Mouse (Mus musculus) effector memory CD4-positive, alpha-beta T cell, adult 5 months (primary cell): ENCODE data around the gene Hoxa3. TPM values are rescaled to one million over a fixed set of nuclear protein-coding genes. Genes with fewer than 3 reads are reported as not detected.

Experiments used
- polyA plus RNA-seq: library from polyadenylated mRNA; unstranded; fragments of 100-300 nt; shearing (Covaris generic); gene quantifications from one replicate; pipeline ENCODE4 v1.2.1, GENCODE M21; 2017

Hoxa3 gene
- not detected for polyA plus RNA-seq

DNA sequence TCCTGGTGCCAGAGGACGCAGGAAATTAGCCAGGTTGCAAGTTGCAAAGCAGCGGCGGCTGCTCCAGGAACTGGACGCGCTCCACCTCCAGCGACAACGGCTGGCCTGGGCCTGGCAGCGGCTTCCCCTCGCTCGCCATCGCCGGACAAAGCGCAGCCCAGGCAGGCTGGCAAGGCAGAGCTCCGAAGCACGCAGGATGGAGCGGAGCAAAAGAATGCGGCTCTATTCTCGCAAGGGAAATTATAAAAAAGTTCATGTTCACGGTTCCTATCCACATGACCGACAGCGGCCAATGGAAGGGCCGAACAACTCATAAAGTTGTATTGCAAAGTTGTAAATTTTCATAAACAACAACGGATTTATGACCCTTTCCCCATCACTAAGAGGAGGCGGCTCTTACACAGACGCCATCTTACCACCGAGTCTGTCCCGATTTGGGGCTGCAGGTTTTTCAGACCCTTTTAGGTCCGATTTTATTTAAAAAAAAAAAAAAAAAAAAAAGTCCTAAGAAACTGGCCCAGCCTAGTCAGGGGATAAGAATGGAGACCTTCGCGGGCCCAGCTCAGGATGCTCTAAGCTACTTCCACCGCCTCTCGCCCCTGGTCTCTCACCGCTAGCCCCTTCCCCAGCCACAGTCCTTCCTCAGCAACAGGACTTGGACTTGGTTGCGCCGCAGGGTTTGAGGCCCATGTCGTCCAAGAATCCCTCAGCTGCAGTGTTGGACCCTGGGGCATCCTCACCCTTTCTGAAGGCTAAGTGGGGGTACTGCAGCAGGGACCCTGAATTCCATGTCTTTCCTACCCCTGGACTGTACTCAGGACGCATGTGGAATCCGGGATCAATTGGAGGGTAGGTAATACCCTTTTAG is at the start of gene Hoxa3, which contains the start of gene Gm28308:
TSS of gene Hoxa3 (minus strand) at position 218 of the 868 bp plus-strand sequence.
TSS of gene Gm28308 (minus strand) at position 221 of the 868 bp plus-strand sequence.

DNA sequence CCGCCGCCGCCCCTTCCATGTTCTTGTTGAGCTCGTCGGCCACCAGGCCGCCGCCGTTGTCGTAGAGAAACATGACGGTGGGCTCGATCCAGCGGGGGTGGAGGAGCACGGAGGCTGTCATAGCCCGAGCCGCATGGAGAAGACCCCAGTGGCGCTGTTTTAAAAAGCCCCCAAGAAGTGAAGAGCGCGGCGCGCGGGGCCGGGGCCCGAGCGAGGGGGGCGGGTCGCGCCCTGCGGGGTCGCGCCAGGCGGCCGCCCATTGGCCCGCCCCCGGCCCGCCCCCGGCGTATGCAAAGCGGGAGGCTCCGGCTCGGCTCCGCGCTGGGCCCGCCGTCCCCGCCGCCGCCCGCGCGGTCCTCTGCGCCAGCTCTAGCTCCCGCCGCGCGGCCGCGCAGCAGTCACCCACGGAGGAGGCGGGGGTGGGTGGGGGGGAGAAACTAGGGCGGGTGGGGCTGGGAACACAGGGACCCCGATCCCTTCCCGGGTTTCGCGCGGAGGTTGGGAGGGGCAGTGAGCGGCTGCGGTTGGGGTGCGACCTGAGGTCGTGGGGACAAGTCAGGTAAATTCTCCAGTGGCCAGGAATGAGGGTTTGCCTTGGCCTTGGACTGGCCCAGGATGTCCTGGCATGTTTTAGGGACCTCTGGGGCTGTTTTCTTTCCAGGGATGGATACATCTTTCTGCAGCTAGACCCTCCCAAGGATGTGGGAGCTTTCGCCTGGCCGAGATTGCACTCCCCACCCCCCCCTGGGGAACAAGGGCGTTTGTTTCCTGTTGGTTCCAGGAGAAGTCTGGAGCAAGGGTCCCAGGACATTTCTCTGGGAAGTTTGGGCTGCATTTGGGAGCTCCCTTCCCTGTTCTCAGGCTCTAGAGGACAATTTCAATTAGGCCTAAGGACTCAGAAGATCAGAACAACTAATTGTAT is 47.8 kb upstream of the Hoxa3 start, which contains the start of gene Hoxa13:
TSS of gene Hoxa13 (minus strand) at position 227 of the 922 bp plus-strand sequence.

DNA sequence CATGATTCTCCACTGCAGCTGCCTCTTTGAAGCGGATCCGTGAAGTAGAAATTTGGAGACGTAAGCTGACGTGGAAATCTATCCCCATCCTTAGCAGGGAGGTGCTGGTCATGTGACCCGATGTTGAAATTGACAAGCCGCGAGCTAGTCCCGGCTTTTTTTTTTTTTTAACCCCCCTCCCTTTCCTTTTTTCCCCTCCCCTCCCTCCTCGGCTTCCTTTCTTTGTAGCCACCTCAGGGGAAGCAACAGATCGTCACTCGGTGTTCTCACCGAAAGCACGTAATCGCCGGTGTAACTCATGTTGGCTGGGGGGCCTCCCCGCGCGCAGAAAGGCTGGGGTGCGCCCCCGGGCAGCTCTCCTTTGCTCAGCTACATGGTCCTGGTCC is 32.6 kb upstream of the Hoxa3 start, which contains the start of gene Hoxa11:
TSS of gene Hoxa11 (minus strand) at position 54 of the 386 bp plus-strand sequence.

DNA sequence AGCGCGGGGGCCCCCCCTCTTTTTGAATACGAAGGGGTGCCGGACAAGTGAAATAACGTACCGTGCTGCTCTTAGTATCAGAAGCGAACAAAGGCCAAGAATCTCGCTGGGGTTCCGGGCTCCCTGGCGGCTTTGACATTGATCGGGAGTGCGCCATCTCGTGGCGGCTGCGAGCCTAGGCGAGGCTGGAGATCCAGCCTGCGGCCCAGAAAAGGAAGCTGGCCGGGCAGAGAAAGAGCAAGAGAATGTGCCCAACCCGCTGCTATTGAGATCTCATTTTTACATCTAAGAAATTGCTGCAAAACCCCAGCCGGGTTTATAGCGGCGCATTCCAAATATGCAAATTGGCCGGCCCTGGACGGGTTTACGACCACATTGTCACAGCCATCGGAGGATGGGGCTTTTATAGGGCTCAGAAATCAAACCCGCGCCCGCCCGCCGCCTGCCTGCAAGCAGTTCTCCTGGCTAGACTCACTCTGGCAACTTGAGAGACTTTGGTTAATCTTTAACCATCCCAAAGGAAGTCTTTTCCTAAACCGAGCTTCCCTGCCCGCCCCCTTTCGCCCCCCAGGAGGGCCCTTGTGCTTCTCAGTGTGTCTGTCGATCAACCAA is 27.4 kb upstream of the Hoxa3 start, which contains the start of gene Hoxa10:
TSS of gene Hoxa10 (minus strand) at position 466 of the 612 bp plus-strand sequence.

DNA sequence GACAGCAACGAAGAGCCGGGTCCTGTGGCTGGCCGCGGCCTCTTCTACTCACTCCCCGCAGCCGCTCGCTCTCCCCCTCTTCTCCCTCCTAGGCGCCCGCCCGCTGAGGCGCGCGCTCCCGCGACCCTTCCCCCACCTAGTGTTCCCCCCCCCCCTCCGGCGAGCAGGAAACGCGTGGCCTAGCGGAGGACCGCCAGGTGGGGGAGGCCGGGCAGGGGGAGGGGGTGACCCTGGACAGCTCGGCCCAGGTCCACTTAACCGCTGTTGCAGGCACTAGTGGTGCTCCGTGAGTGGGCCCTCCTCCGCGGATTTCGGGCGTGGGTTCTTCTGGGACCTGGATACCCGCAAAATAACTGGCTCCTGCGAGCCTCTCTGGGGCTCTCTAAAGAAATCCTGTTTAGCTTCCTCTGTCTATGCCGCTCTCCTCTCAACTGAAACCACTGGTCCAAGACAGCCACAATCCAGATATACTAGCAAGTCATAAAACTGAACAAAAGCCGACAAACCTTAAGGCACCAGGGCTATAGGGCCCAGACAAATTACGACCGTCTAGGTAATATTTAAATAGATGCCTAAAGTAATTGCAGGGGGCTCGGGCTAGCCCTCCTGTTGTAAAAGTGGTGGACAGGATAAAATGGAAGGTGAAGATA is 17.5 kb upstream of the Hoxa3 start, which contains the start of gene Hoxa9:
TSS of gene Hoxa9 (minus strand) at position 574 of the 650 bp plus-strand sequence.

DNA sequence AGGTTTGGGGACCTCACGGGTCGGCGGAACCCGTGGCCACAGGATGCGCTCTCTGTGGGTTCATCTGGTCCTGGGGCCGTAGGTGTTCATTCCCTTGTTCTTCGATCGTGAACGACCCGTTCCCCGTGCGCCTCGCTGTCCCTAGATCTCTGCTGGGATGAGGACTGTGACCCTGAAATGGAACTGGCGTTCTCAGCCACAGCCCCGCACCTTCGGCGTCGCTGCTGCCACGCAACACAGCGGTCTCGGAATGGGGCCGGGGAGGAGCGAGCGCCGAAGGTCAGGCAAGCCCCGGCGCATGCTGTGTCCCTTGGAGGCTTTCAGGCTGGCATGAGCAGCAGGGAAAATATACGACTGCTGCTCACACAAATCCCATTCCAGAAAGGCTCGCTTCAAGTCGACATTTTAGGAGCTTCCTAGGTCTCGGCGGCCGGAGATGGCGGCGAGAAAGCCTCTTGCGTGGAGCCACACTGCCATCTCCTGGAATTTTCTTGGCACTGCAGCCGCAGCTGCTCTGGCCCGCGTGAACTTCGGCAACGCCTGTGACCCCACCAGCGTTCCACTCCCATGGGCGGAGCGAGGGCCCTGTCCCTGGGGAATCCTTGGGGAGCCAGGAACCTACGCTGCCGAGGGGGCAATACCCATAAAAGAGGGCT is 8.3 kb upstream of the Hoxa3 start, which contains the start of gene Hoxa7:
TSS of gene Hoxa7 (minus strand) at position 518 of the 656 bp plus-strand sequence.

DNA sequence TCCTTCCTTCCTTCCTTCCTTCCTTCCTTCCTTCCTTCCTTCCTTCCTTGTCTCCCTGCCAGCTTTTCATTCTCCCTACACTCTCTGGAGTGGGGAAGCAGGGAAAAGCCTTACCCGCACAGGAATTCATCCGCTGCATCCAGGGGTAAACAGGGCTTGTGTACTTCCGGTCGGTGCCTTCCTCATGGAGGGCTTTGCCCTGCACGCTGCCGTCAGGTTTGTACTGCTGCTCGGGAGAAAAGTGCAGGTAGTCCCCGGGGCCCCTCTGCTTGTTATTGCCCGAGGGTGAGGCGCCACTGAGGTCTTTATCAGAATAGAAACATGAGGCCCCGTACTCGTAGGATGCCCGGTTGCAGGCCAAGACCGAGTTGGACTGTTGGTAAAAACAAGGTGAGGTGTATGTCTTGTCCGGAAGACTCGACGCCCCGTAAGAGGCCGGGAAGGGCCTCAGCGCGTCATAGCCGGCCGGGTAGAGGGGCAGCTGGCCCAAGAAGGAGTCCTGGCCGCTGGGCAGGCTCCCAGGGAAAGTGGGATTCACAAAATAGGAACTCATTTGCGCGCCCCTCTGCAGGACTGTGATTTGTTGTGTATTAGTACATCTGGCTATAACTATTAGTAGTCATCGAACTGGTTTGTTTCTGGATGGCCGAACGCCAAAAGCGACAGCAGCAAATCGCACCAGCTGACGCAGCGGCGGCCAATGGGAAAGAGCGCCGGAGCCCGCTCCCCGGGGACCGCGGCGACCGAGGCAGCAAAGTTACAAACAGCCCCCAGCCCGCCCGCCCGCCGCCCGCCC is 4.9 kb downstream of the Hoxa3 start, which contains the start of gene Hoxa6:
TSS of gene Hoxa6 (minus strand) at position 651 of the 796 bp plus-strand sequence.

DNA sequence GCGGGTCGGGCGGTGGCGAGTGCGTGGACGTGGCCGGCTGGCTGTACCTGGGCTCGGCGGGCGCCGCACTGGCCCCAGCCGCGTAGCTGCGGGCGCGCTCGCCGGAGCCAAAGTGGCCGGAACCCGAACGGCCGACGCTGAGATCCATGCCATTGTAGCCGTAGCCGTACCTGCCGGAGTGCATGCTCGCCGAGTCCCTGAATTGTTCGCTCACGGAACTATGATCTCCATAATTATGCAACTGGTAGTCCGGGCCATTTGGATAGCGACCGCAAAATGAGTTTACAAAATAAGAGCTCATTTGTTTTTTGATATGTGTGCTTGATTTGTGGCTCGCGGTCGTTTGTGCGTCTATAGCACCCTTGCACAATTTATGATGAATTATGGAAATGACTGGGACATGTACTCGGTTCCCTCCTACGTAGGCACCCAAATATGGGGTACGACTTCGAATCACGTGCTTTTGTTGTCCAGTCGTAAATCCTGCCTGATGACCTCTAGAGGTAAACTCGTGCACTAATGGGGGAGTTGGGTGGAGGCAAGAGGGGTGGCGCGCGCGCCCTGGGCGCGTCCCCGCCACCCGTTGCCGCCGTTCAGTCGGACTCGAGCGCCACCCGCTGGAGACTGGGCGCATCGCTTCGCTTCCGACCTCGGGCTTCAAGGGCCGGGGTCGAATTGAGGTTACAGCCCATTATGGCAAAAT is 8.9 kb downstream of the Hoxa3 start, which contains the start of gene Hoxa5:
TSS of gene Hoxa5 (minus strand) at position 538 of the 703 bp plus-strand sequence.

DNA sequence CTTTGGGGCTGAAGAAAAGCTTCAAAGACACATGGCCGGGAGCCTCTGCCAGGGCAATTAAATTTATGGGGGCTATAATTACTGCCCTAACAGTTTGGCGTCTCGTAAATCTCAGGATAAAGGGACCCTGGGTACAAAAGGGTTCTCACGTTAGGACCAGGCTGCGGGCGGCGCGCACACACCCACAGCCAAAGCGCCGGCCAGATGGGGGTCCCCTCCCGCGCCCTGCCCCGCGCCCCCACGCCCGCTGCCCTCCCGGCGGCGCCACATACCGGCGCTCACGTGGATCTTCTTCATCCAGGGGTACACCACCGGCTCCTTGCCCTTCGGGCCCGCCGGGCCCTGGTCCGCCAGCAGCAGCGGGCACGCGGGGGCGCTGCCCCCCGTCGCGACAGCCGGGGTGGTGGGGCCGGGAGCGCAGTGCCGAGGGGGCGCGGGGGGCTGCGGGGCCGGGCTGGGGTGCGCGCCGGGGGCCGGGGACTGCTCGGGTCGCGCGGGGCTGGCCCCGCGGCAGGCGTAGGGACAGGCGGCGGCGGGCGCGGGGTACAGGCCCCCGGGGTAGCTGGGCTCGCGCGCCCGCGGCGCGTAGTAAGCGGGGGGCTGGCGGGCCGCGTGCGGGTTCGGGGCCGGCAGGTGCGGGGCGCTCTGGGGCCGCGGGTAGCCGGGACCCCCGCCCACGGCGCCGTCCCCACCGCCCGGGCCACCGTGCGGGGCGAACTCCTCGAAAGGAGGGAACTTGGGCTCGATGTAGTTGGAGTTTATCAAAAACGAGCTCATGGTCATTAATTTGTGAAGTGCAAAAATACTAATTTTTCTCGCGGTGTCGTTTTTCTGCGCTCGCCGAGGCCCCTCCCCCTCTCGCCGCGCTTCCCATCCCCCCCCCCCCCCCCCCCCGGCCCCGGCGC is 22.0 kb downstream of the Hoxa3 start, which contains the start of gene Hoxa4:
TSS of gene Hoxa4 (minus strand) at position 848 of the 905 bp plus-strand sequence.

DNA sequence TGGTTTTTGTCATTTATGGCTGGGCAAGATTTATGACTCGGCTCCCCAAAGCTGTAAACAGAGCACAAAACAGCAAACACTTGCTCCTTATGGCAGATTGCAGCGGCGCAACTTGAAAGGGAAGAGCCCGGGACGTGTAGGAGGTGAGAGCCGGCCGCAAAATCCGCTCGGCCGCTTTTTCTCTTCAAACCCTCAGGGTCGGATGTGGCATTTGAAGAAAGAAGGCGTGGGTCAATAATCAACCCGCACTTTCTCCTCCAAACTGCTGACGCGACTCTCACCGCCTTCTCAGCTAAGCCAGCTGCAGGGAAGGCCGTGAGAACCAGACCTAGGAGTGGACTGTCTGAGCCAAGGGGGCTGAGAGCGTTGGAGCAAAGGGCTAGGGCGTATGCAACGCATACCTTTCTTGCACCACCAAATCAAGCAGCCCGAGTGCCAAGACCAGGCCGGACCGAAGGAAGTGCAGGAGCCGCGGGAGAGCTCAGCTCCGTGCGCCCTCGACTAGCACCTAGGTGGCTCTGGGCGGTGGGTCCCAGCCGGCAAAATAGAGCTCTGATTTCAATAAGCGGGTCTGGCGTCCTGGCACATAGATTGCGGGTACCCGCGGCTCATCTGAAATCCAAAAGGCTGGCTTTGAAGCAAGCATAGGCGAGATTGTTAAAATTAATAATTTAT is 35.9 kb downstream of the Hoxa3 start, which contains the start of gene 5730596B20Rik:
TSS of gene 5730596B20Rik (plus strand) at position 438 of the 675 bp plus-strand sequence.

DNA sequence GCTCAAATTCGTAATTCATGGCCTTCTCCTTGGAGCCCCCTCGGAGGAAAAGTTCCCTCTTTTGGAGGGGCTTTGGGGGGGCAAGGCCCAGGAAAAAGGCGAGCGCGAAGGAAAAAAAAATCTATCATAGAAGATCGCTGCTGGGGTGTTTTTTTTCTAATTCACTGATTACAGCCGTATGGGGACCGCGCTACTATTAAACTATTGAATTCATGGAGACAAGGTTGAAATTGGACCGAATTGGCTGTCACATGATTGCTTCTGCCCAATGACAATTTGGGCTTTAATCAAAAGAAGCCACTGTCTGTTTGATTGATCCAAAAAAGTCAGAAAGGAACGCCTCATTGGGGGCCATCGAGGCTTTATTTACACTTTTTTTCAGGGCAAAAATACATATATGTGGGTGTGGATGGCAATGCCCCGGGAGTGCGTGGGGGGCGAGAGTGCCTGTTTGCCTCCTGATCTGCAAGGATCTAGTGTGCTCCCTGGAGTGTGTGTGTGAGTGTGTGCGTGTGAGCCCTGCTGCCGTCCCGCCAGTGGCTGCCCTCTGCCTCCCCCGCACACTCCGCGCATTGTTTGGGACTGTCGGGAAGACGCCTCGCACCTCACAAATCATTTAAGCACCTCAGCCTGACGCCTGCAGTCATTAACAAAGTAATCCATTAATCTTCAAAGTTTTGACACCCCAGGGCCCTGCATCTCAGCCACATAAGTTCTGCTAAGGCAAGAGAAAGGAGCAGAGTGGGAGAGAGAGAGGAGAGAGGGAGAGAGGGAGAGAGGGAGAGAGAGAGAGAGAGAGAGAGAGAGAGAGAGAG is 48.3 kb downstream of the Hoxa3 start, which contains the start of gene Hoxa2:
TSS of gene Hoxa2 (minus strand) at position 206 of the 815 bp plus-strand sequence.

DNA sequence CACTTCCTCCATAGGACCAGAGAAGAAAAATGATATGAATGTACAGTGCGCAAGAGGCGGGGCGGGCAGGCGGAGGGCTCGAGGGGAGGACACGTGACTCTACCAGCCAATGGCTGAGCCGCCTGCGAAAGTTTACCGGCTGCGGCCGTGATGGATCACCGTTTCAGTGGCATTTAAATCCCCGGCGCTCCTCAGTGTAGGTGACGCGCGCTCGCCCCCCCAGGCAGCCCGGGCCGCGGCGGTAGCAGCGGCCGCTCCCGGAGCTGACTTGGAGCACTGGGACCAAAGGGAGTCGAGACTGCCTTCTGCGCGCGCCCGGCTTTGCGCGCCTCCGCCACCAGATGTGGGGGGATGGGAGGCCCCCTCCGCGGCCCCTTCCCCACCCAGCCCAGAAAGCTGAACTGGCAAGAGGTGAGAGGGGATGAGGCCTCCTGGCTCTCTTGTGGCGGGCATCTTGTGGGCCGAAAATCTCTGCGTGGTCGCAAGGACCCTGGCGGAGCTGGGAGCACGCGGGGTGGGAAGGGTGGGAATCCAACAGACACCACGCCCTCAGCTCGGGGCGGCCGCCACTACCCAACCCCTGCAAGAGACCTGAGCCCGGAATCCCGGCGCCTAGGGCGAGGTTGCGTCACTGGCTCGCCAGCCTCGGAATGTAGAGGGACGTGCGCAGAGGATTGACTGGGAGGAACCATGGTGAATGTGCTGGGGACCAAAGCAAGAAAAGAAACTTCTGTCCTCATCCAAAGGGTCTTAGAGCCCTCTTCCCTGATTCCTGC is 54.7 kb downstream of the Hoxa3 start, which contains the start of gene Hoxa1:
TSS of gene Hoxa1 (minus strand) at position 42 of the 776 bp plus-strand sequence.

